Mouse (Mus musculus) brain, embryonic 14.5 days (tissue): ENCODE results near the gene Scube2.

Experiments used
- CTCF ChIP-seq: fragments of 200-500 bp; IDR thresholded peaks from 2 replicates; pipeline ENCODE4 v1.5.1; 2012; ENCODE audit warnings: inconsistent platforms, mild to moderate bottlenecking, moderate library complexity, borderline replicate concordance; ENCODE audit not compliant: insufficient read depth, insufficient read length; ENCODE audit errors: extremely low read depth
- POLR2A ChIP-seq: fragments of 200-500 bp; IDR thresholded peaks from 2 replicates; pipeline ENCODE4 v1.6.1; 2012; ENCODE audit warnings: mild to moderate bottlenecking, inconsistent platforms, borderline replicate concordance; ENCODE audit not compliant: poor library complexity, insufficient read depth, insufficient read length, severe bottlenecking; ENCODE audit errors: extremely low read depth

DNA sequence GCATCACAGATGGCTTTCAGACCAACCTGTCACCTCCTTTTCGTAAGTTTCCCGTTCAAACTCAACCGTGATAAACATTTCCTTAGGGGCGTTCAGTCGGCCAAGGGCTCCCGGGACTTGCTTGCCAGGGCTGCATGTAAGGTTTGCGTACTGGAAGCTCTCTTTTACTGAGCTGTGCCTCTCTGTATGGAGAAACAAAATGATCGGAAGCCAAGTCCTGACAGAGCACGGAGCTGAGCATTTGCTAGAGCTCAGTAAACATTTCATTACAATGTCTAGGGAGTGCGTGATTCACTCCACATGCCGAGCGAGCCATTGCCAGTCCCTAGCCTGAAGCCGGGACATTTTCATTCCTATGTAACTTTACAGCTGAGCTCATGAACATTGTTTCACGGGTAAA, 40.2 kb downstream of the Scube2 start:
- TF ChIP-seq CTCF, result no peak
- no peak for TF ChIP-seq POLR2A
